Mouse (Mus musculus) intestine, embryonic 15.5 days (tissue): Measurements from ENCODE around the gene Rnd2. TPM values are rescaled to one million over a fixed set of nuclear protein-coding genes. Genes with fewer than 3 reads are reported as not detected.
A peak's percentile ranks its signal among the peaks of the same experiment; 100 is the strongest.
"Not testable (repeated sequence)": the region's sequence is repeated elsewhere in the genome, so short reads cannot be mapped to it uniquely, and the experiment has no call there.

Experiments used
- ATAC-seq: fragments of 200-750 bp; cut with Nextera tagmentation; 2 replicates; pipeline ENCODE4 v1.8.0; 2017; ENCODE audit warnings: moderate TSS enrichment, moderate library complexity
- H3K27ac ChIP-seq: fragments of 300-500 bp; sonication (generic); 2 replicates; pipeline ENCODE4 v1.5.1; 2015; ENCODE audit warnings: mild to moderate bottlenecking, inconsistent platforms
- H3K27me3 ChIP-seq: fragments of 300-500 bp; sonication (generic); replicated peaks from 2 replicates; pipeline ENCODE4 v1.6.1; 2015; ENCODE audit warnings: inconsistent platforms
- H3K36me3 ChIP-seq: fragments of 300-500 bp; sonication (generic); 2 replicates; pipeline ENCODE4 v1.6.1; 2015; ENCODE audit warnings: inconsistent platforms
- H3K4me1 ChIP-seq: fragments of 300-500 bp; sonication (generic); replicated peaks from 2 replicates; pipeline ENCODE4 v1.6.1; 2015; ENCODE audit warnings: inconsistent platforms
- H3K4me2 ChIP-seq: fragments of 300-500 bp; sonication (generic); replicated peaks from 2 replicates; pipeline ENCODE4 v1.6.1; 2015; ENCODE audit warnings: mild to moderate bottlenecking, inconsistent platforms
- H3K4me3 ChIP-seq: fragments of 300-500 bp; sonication (generic); replicated peaks from 2 replicates; pipeline ENCODE4 v1.5.1; 2015; ENCODE audit warnings: inconsistent platforms
- H3K9ac ChIP-seq: fragments of 300-500 bp; sonication (generic); 2 replicates; pipeline ENCODE4 v1.6.1; 2015; ENCODE audit warnings: inconsistent platforms
- H3K9me3 ChIP-seq: fragments of 300-500 bp; sonication (generic); 2 replicates; pipeline ENCODE4 v1.6.1; 2016; ENCODE audit warnings: inconsistent platforms
- WGBS: fragments of 180-500 bp; shearing (Covaris S2); methylation state at CpG from one replicate; pipeline ENCODE4 v1.1.7; 2015; 5-methylcytosine and 5-hydroxymethylcytosine counted together
- polyA plus RNA-seq: library from polyadenylated mRNA; unstranded; fragments of >200 nt; fragmentation: Nextera tagmentation; extraction: Ambion mirVana; gene quantifications from 2 replicates; pipeline ENCODE4 v1.2.1, GENCODE M21; 2015

The Rnd2 gene
- polyA plus RNA-seq, 1 experiment from 2014 or later = 23.7 TPM

DNA sequence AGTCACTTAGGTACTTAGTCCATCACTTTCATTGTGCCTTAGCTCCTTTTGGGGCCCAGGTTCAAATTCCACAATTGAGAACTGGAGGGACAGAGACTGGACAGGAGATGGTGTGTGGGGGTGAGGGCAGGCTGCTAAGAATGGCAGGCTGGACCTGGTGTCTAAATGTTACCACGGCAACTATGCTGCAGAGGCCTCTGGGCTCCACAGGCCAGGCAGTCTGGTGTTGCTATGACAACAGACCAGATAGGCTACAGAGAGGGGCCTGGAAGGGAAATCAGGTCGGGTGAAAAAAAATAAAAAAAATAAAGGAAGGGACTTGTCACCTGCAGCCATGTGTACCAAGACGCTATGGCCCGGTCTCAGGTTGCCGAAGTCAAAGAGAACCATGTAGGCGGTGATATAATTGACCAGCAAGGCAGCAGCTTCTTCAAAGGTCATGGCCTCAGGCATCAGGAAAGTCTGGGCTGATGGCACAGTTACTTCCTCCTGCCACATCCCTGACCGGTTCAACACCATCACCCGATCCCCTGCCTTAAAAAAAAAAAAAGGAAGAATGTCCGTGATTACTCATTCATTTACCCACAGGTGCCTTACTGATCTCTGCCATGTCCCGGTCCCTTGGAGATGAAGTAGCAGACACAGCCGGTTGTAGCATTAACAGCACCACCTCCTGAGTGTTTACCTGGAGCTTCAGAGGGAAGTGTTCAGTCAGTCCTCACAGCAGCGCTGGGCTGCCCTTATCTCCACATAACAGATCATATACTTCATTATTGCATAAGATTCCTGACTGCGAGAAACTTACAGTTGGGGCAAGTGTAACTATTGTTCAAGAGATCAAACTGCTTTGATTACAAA is 2.0 kb upstream of the Rnd2 start:
- Histone ChIP-seq H3K4me1 (peaks cover 33% of the 10 kb centered on the region), H3K4me3 (no peak overlapping the region), H3K4me2 (peak overlapping the region; percentile 93), H3K9me3 (no peaks in the 10 kb centered on the region), H3K27me3 (no peaks in the 10 kb centered on the region), H3K36me3 (peaks cover 8% of the 10 kb centered on the region; the same call in 1 of the 2 replicates), H3K9ac (no peak overlapping the region), H3K27ac (no peak overlapping the region; the same call in 1 of the 2 replicates)
- 19% methylated on average over 13 of the region's 13 CpGs for WGBS
- no peak for ATAC-seq

DNA sequence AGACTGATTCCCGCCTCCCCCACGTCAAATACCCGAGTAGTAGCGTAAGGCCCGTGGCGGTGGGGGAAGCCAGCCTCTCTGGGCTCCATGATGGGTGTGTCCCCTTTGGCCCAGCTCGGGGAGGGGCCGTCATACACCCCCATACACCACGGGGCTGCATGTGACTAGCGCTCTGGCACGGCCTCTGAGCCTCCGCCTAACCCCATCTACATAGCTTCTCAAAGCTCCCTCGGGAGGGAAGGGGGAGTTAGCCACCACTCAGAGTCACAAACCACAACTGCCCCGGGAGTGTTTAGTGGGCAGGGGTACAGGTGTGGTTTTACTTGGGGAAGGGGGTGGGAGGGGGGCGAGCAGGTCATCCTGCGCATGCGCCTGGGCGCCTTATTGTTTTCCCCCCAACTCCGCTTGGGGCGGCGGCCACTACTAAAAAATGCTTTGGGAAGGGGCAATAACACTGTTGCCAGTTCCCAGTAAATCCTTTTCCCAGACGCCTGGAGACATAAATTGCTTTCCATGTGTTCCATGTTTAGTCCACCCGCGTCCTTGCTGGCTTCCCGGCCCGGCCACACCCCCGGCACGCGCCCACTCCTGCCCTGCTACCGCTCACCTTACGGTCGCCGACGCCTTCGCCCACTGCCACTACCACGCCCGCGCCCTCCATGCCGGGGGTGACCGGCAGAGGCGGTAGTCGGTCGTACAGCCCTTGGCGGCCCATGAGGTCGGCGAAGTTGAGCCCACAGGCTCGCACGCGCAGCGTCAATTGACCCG is 486 bp downstream of the Rnd2 start:
- Histone ChIP-seq H3K27me3 (no peaks in the 10 kb centered on the region), H3K9me3 (no peaks in the 10 kb centered on the region), H3K27ac (peak overlapping the region; percentile 93), H3K9ac (peak overlapping the region; percentile 81), H3K4me2 (peak overlapping the region; percentile 93), H3K4me1 (peaks cover 31% of the 10 kb centered on the region), H3K4me3 (peak overlapping the region; percentile 93), H3K36me3 (0 out of 2 replicates have a peak, but pooled peaks cover 7% of the 10 kb centered on the region)
- peak; percentile 61 for ATAC-seq
- under 1% methylated on average over 51 of the region's 51 CpGs for WGBS

DNA sequence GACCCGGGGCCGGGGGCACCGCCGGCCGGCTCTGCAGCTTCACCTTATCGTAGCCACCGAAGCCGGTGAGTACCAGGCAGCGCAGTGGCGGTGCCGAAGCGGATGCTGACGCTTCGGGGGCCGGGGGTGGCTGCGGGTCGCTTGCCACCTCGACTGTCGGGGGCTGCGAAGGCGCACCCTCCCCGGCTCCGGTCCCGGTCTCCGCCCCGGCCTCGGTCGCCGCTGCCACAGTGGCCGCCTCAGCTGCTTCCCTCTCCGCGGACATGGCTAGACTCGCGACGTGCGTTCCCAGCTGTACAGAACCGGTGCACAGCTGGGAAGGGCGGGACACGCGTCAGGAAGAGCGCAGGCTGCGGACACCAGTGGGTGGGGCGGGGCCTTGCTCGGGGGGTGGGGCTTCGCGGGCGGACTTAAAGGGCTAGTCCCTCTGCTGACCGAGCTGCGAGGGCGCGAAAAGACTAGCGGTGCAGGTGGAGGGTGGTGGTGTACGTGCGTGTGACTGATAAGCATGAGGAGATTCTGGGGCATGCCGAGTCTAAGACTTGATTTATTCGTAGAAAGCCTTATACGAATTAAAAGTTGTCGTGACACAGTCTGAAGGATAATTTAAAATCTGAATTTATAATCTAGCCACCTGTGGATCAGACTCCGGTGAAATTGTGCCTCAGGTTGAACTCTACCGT is 1.2 kb downstream of the Rnd2 start, which contains the start of gene Vat1:
Vat1 (minus strand) TSS at position 362 of the 683 bp plus-strand sequence.
- Histone ChIP-seq H3K9ac (peak within 1 kb of the TSS; percentile 81), H3K36me3 (0 out of 2 replicates have a peak, but pooled peaks cover 5% of the 10 kb centered on the region), H3K4me3 (peak within 1 kb of the TSS; percentile 93), H3K27me3 (no peaks in the 10 kb centered on the region), H3K4me1 (peaks cover 31% of the 10 kb centered on the region), H3K9me3 (no peaks in the 10 kb centered on the region), H3K27ac (peak within 1 kb of the TSS; percentile 93), H3K4me2 (peak within 1 kb of the TSS; percentile 98)
- ATAC-seq = peak; percentile 57
- 1% methylated on average over 59 of the region's 60 CpGs for WGBS

DNA sequence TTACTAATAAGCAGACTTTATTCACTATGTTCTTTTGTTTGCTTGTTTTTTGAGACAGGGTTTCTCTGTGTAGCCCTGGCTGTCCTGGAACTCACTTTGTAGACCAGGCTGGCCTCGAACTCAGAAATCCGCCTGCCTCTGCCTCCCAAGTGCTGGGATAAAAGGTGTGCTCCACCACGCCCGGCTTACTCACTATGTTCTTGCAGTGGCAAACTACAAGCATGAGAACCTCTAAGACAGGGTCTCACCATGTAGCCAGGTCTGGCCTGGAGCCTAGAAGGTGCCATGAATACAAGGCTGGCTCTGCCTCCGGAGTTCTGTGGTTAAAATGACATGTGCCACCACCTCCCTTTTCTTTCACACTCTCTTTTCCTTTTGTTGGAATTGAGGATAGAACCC is 1.8 kb downstream of the Rnd2 start:
- H3K4me1 ChIP-seq = peaks cover 31% of the 10 kb centered on the region
- H3K9ac ChIP-seq, H3K36me3 ChIP-seq, H3K27ac ChIP-seq, ATAC-seq, H3K27me3 ChIP-seq, H3K9me3 ChIP-seq: not testable (repeated sequence)
- 53% methylated on average over 5 of the region's 5 CpGs for WGBS
- peak overlapping the region; percentile 93 for H3K4me3 ChIP-seq
- H3K4me2 ChIP-seq = peak overlapping the region; percentile 93

DNA sequence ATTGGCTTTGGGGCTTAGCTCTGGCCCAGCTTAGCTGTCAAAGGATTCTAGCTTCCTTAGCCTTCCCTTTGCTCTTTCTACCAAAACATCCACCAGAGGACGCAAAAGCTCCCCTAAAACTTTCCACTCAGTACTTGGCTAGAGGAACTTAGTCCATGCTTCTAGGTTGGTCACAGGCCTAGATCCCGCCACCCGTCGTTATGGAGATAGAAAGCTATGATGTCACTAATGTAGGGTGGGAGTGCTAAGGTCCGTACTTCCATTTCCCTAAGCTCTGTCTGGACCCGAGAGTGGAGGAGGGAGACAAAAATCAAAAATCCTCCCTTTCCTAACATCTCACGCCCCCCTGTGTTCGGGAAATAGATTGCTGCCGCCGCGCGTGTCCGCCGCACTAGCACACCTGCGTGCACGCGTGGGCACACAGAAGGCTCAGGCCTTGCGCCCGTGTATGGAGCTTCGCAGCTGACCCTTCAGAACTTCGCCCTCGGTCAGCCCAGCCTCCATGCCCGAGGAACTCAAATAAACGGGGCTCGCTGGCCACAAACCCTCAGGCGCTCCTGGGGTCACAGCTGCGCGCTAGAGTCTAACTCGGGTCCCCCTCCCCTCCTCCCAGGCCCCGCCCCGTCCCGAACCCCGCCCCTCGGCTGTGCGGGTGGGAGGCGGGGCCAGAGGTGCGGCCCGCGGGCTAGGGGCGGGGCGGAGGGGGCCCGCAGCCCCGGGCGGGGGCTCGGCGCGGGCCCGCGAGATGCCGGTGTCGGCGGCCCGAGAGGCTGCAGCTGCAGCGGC is 2.9 kb downstream of the Rnd2 start:
- Histone ChIP-seq H3K9me3 (no peaks in the 10 kb centered on the region), H3K4me2 (peak overlapping the region; percentile 98), H3K27ac (peak overlapping the region; percentile 67), H3K27me3 (no peaks in the 10 kb centered on the region), H3K4me3 (peak overlapping the region; percentile 61), H3K36me3 (no peaks in the 10 kb centered on the region), H3K4me1 (peaks cover 23% of the 10 kb centered on the region), H3K9ac (peak overlapping the region; percentile 72)
- ATAC-seq = peak; percentile 79
- under 1% methylated on average over 52 of the region's 54 CpGs for WGBS

DNA sequence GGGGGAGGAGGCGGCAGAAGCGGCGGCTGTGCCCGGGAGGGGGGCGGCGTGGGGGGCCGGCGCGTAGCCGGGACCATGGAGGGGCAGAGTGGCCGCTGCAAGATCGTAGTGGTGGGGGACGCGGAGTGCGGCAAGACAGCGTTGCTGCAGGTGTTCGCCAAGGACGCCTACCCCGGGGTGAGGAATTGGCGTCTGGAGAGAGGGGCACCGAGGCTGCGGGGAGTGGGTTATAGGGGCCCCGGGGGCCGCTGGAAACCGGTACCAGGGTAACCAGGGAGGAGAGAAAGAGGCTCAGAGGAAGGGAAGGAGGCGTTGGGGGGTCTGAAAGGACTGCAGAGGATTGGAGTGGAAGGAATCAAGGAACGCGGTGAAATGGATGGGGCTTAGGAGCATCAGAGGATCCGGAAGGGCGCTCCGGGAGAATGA is 3.5 kb downstream of the Rnd2 start:
- ATAC-seq = peak; percentile 6
- H3K9me3 ChIP-seq = no peaks in the 10 kb centered on the region
- H3K9ac ChIP-seq = peak overlapping the region; percentile 72
- H3K27ac ChIP-seq = peak overlapping the region; percentile 62; the same call in 1 of the 2 replicates
- peak overlapping the region; percentile 61 for H3K4me3 ChIP-seq
- no peaks in the 10 kb centered on the region for H3K27me3 ChIP-seq
- no peaks in the 10 kb centered on the region for H3K36me3 ChIP-seq
- WGBS = under 1% methylated on average over 25 of the region's 31 CpGs
- peaks cover 20% of the 10 kb centered on the region for H3K4me1 ChIP-seq
- peak overlapping the region; percentile 98 for H3K4me2 ChIP-seq

DNA sequence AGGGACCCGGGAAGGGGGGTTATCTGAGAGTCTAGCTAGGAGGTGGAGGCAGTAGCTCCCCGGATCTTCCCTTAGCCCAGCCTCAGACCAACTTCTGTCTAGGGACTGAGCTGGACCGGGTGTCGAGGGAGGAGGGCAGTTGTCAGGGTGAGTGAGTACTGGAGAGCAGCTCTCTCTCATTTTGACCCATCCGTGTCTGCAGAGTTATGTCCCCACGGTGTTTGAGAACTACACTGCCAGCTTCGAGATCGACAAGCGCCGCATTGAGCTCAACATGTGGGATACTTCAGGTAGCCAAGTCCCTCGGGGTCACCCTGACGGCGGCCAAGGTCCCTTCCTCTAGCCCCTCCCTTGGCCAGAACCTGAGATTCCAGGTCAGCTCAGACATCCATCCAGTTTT is 3.9 kb downstream of the Rnd2 start:
- H3K27me3 ChIP-seq = no peaks in the 10 kb centered on the region
- H3K4me3 ChIP-seq = peak overlapping the region; percentile 61
- 0 out of 2 replicates have a peak overlapping the region, but pooled peaks have one; percentile 62 for H3K27ac ChIP-seq
- peak overlapping the region; percentile 98 for H3K4me2 ChIP-seq
- H3K9me3 ChIP-seq = no peaks in the 10 kb centered on the region
- no peak for ATAC-seq
- peak overlapping the region; percentile 72 for H3K9ac ChIP-seq
- WGBS = 6% methylated on average over 13 of the region's 13 CpGs
- peaks cover 17% of the 10 kb centered on the region for H3K4me1 ChIP-seq
- no peaks in the 10 kb centered on the region for H3K36me3 ChIP-seq

DNA sequence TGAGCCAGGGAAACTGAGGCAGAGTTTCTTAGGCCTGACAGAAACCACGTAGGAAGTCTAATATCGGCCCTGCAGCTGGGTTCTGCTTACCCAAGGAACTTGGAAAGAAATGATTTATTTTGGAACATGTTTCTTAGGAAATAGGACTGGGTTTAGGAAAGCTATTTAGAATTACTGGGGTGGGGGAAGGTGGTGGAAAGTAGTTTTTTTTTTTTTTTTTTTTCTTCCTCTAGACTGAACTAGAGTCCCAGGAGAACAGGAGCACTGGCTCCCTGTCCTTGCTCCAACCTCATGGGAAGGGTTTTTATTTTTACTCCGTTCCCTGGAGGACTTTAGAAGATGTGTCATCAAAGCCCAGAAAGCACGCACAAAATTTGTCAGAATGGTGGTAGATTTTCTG is 4.4 kb downstream of the Rnd2 start:
- H3K4me3 ChIP-seq = peak overlapping the region; percentile 61; the same call in 1 of the 2 replicates
- ATAC-seq = no peak

DNA sequence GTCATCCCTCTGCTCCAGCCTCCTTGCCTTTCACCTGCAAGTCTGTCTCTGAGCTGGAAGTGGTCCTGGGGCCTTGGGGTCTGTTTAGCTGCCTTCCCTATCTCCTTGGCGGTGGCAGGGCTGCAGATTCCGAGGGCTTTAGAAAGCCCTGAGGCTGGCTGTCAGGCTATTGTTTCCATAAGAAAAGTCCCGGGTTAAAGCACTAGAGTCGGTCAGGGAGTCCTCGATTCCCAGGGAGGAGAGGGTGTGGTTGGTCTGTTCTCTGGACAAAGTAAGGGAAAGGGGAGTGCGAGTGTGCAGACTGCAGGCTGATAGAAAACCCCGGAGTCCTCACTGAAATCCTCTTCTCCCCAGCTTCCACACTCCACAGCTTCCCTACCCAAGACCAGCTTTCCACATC is 5.4 kb downstream of the Rnd2 start:
- no peak overlapping the region for H3K4me2 ChIP-seq
- H3K36me3 ChIP-seq = no peaks in the 10 kb centered on the region
- H3K9ac ChIP-seq = no peak overlapping the region
- no peaks in the 10 kb centered on the region for H3K9me3 ChIP-seq
- no peaks in the 10 kb centered on the region for H3K27me3 ChIP-seq
- H3K4me3 ChIP-seq = no peak overlapping the region
- H3K4me1 ChIP-seq = peaks cover 11% of the 10 kb centered on the region
- no peak overlapping the region for H3K27ac ChIP-seq
- 53% methylated on average over 7 of the region's 7 CpGs for WGBS
- no peak for ATAC-seq

More for the DNA sequence above, 4.4 kb downstream of the Rnd2 start:
- Histone ChIP-seq H3K4me2 (peak overlapping the region; percentile 98), H3K27me3 (no peaks in the 10 kb centered on the region), H3K9ac (peak overlapping the region; percentile 72; the same call in 1 of the 2 replicates), H3K9me3 (no peaks in the 10 kb centered on the region), H3K4me1 (peaks cover 15% of the 10 kb centered on the region), H3K36me3 (no peaks in the 10 kb centered on the region), H3K27ac (no peak overlapping the region)
- 69% methylated on average over 4 of the region's 4 CpGs for WGBS

DNA sequence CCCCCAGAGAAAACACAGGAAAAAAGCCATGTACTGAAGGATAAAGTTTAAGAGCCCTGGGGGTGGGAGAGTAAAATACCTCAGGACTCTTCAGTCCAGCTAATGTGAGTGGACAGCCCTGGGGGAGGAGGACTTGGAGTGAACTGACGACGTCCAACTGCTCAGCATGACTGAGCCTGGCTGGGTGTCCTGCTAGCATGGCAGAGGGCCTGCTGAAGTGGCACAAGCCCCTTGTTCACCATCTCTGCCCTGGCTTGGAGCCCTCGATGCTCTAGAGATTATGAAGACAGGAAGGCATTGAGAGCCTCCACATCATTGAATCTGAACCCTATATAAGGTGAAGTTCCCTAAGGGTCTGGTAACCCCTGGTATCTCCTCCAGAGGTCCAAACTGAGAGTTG is 7.1 kb downstream of the Rnd2 start:
- Histone ChIP-seq H3K27ac (no peak overlapping the region), H3K4me3 (no peak overlapping the region), H3K27me3 (no peaks in the 10 kb centered on the region), H3K36me3 (no peaks in the 10 kb centered on the region), H3K4me1 (peaks cover 11% of the 10 kb centered on the region), H3K9ac (no peak overlapping the region), H3K4me2 (no peak overlapping the region), H3K9me3 (no peaks in the 10 kb centered on the region)
- 77% methylated on average over 3 of the region's 3 CpGs for WGBS
- no peak for ATAC-seq

DNA sequence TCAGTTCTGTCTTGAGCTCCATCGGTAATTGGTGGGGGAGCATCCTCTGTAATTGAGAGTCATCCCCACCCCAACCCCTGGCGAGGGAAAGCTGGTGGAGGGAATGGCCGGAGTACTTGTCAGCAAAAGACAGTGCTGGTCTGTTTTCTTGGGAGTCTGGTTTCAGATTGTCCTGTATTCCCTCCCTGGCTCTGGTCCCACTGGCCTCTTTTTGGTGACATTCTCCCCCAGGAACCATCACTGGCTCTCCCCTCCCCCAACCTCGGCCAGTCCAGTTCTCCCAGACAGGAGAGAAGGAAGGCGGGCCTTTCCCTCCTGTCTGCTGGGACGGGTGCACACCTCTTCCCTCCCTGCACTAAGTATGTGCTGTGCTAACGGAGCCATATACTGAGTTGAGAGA is 7.5 kb downstream of the Rnd2 start:
- no peak for ATAC-seq
- 50% methylated on average over 7 of the region's 7 CpGs for WGBS

More for the DNA sequence above, 7.5 kb downstream of the Rnd2 start:
- Histone ChIP-seq H3K4me3 (no peak overlapping the region), H3K9ac (no peak overlapping the region), H3K4me1 (peaks cover 7% of the 10 kb centered on the region), H3K36me3 (no peaks in the 10 kb centered on the region), H3K4me2 (no peak overlapping the region), H3K9me3 (no peaks in the 10 kb centered on the region), H3K27me3 (no peaks in the 10 kb centered on the region), H3K27ac (no peak overlapping the region)
